Mouse (Mus musculus) embryonic fibroblast, embryonic 13.5 days (primary cell): ENCODE measurements around the gene Polg. TPM values are rescaled to one million over a fixed set of nuclear protein-coding genes. Genes with fewer than 3 reads are reported as not detected.

ENCODE experiments used
- H3K27ac ChIP-seq: 2 replicates; pipeline ENCODE4 v1.5.1; 2012; ENCODE audit warnings: low read length, control low read depth, inconsistent platforms; ENCODE audit not compliant: insufficient read depth
- H3K4me1 ChIP-seq: 2 replicates; pipeline ENCODE4 v1.6.1; 2011; ENCODE audit warnings: low read length; ENCODE audit not compliant: control insufficient read depth, insufficient read depth
- H3K4me3 ChIP-seq: 2 replicates; pipeline ENCODE4 v1.5.1; 2011; ENCODE audit warnings: mild to moderate bottlenecking, control low read depth, low read length; ENCODE audit not compliant: insufficient read depth
- CTCF ChIP-seq: IDR thresholded peaks from 2 replicates; pipeline ENCODE4 v1.5.1; 2011; ENCODE audit warnings: mild to moderate bottlenecking, control low read depth, low read length, moderate library complexity, borderline replicate concordance; ENCODE audit not compliant: insufficient read depth
- POLR2A ChIP-seq: IDR thresholded peaks from 2 replicates; pipeline ENCODE4 v1.6.1; 2011; ENCODE audit warnings: low read depth, mild to moderate bottlenecking, control low read depth, low read length, moderate library complexity
- polyA plus RNA-seq: library from polyadenylated mRNA; stranded (reverse); fragments of >200 nt; gene quantifications from 2 replicates; pipeline ENCODE4 v1.2.4, GENCODE M21; 2011; ENCODE audit warnings: low read depth; ENCODE audit not compliant: missing spikeins, insufficient read length

Gene Polg
- polyA plus RNA-seq, 1 experiment, result 53.6 TPM

DNA sequence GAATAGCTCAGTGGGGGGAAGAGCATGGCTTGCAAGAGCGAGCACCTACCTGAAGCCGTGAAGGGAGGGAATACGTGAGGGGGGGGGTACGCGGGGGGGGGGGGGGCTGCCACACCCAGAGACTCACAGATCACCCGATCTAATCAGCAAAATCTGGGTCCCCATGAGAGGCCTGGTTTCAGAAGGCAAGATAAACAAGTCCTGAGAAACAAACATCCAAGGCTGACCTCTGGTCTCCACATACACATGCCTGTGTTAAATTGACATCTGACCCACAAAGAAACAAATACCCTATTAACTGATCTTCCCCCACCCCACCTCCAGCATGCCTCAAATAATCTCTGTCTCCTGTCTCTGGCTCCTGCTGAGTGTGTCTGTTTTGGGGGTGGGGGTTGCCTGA lies 1.8 kb upstream of the Polg start:
- H3K4me1 ChIP-seq, result peaks cover 15% of the 10 kb centered on the region
- TF ChIP-seq POLR2A, result no peak
- TF ChIP-seq CTCF, result no peak
- no peak overlapping the region for H3K4me3 ChIP-seq
- H3K27ac ChIP-seq, result no peak overlapping the region

- TF ChIP-seq CTCF (no peak), POLR2A (0 out of 2 replicates have a peak, but pooled peaks have one; percentile 11)
- H3K4me1 ChIP-seq, result peaks cover 9% of the 10 kb centered on the region
- H3K27ac ChIP-seq, result peak overlapping the region; percentile 56
- H3K4me3 ChIP-seq, result peak overlapping the region; percentile 93
Measured at GRCm38 (mm10) chr7:79465461-79466044, 609 bp downstream of the Polg start.

DNA sequence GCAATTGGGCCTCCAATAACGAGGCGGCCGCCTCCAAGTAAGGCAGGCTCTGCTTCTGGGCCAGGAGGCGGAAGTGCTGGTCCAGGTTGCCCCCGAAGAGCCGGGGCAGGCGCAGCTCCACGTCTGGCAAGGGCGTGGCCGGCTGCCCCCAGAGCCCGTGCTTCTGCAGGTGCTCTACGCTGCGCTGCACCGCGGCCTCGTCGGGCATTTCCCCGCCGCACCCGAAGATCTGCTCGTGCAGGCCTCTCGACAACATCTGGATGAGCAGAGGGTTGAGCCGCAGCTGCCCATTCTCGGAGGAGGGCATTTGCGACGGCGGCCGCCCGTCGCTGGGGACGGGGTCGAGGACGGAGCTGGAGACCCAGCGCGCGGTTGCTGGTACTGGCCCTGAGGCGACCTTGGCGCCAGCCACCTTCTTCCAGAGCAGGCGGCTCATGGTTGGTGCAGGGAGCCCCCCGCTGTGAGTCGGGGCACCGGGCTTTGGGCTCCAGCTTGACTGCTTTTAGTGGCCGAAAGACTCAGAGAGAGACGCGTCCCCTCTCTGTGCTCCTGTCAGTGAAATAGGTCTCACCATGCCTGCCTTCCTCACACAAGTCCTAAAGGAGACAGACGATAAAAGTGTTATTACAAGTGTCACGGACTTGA lies 1.3 kb downstream of the Polg start:
- peak overlapping the region; percentile 93 for H3K4me3 ChIP-seq
- no peak overlapping the region for H3K27ac ChIP-seq
- peaks cover 9% of the 10 kb centered on the region for H3K4me1 ChIP-seq
- no peak for TF ChIP-seq CTCF
- no peak; the same call in 1 of the 2 replicates for TF ChIP-seq POLR2A

DNA sequence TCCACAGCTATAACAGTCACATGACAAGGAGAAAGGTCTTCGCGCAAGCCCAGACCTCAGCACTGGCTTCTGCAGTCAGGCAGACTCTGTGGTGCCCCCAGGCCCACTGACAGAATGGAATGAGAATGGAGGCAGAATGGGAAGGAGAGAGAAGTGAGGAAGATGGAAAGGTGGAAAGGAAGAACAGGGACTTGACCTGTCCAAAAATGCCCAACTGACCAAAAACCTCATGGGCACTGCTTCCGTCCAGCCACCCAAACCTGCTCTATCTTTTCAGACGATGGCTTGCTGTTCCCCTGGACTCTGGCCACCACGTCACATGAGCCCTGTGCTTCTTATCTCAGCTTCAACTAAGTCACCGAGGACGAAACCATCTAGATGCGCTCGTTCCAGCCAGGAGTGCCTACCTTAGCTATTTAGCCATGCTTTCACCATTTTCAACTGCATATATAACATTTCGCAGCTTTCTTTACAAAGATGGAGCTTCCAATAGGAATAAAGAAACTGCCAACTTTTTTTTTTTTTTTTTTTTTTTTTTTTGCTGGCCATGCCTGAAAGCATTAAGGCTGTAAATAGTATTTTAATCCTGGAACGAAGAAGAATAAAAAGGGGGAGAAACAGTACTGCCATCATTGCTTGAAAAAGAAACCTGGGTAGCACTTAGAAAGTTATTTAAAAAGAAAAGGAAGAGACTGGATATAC lies 2.6 kb downstream of the Polg start:
- Histone ChIP-seq H3K4me1 (peaks cover 9% of the 10 kb centered on the region), H3K4me3 (no peak overlapping the region), H3K27ac (no peak overlapping the region)
- TF ChIP-seq CTCF (no peak), POLR2A (no peak)

DNA sequence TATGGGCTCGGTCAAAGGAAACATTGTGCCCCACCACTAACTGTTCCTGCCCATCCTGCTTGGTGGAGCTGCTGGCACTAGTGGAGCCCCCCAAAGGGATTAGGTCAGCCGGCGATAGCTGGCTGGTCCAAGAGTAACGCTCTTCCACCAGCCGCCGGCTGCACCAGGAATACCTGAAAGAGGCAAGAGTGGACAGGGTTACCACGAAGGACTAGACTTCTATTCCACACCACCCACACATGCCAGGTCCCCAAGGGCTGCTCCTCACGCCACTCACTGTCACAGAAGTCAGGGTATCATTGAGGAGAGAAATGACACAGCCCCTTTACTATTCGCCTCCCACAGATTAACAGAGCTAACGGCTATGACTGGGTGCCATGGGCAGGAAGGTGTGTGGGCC lies 4.4 kb downstream of the Polg start:
- Histone ChIP-seq H3K4me1 (peaks cover 7% of the 10 kb centered on the region), H3K4me3 (no peak overlapping the region), H3K27ac (no peak overlapping the region)
- TF ChIP-seq CTCF (no peak), POLR2A (no peak)

DNA sequence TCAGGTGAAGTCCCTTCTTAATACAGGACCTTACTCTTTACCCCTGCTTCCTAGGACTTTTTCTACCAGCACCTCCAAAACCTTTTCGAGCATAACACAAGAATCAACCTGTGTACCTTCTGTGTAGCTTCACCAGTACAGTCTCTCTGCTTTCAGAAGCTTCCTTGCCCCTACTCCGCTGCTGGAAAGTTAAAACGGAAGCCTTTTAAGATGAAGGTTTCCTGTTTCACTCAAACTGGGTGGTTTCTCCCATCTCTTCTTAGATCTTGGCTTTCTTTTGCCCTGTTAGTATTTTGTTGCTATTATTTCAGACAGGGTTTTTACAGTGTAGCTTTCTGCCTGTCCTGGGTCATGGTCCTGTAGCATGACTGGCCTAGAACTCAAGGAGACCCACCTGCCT lies 18.7 kb downstream of the Polg start:
- no peak overlapping the region for H3K27ac ChIP-seq
- TF ChIP-seq CTCF (no peak), POLR2A (no peak)
- no peak overlapping the region for H3K4me3 ChIP-seq
- no peaks in the 10 kb centered on the region for H3K4me1 ChIP-seq

DNA sequence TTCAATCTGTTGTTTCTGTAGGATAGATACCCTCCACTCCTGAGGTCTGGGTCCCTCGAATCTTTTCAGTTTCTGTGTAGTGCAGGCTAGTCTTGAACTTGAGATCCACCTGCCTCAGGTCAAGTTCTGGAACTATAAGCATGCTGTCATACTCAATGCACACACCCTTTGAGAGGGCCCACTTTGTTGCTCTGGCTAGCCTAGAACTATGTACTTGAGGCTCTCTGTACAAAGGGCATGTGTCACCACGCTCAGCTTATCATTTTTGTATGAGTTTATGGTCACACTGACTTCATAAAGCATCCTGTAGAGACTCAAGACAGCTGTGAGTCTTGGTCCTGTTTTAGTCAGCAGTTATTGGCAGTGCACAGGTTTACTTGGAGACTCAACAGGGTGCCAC lies 19.1 kb downstream of the Polg start:
- Histone ChIP-seq H3K4me1 (no peaks in the 10 kb centered on the region), H3K27ac (no peak overlapping the region), H3K4me3 (no peak overlapping the region)
- no peak for TF ChIP-seq POLR2A
- no peak for TF ChIP-seq CTCF

- TF ChIP-seq POLR2A (no peak), CTCF (no peak)
- H3K4me1 ChIP-seq, result no peaks in the 10 kb centered on the region
- H3K4me3 ChIP-seq, result no peak overlapping the region
- H3K27ac ChIP-seq, result no peak overlapping the region
Measured at GRCm38 (mm10) chr7:79440035-79440434, 26.1 kb downstream of the Polg start.

- TF ChIP-seq POLR2A (no peak), CTCF (no peak)
- no peak overlapping the region for H3K4me3 ChIP-seq
Measured at GRCm38 (mm10) chr7:79428243-79428642, 37.9 kb downstream of the Polg start.

DNA sequence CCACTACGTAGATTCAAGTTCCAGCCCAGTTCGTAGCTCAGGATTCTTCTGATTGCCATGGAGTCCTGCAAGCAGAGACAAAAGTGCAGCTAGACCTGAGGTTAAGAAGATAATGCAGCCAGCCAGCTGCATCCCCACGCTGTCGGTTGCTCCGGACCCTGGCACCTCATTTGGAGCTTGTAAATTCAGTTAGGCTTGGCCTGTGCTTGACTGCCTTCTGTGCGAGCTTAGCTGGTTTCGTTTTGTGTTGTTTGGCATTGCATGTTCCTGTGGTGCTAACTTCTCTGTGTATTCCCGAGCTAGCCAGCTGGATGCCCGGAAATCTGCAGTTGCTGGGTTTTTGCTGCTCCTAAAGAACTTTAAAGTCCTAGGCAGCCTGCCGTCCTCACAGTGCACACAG lies 40.4 kb downstream of the Polg start:
- H3K4me1 ChIP-seq, result no peaks in the 10 kb centered on the region
- no peak overlapping the region for H3K4me3 ChIP-seq
- TF ChIP-seq CTCF (no peak), POLR2A (no peak)
- H3K27ac ChIP-seq, result no peak overlapping the region

More at GRCm38 (mm10) chr7:79428243-79428642, 37.9 kb downstream of the Polg start:
- H3K27ac ChIP-seq, result no peak overlapping the region
- no peaks in the 10 kb centered on the region for H3K4me1 ChIP-seq
